Mouse (Mus musculus): ENCODE measurements around the gene Dram2.
"Not testable (repeated sequence)": the region's sequence is repeated elsewhere in the genome, so short reads cannot be mapped to it uniquely, and the experiment has no call there.

The Dram2 gene

GRCm38 (mm10) chr3:106547171-106547923 is at the start of gene Dram2, which contains the start of gene Cept1:
TSS of gene Dram2 (plus strand) at chr3:106547798.
TSS of gene Cept1 (minus strand) at chr3:106547802.
- peak; percentile 91 to 96 for DNase-seq (ENCODE audit: low spot score in 2 of 2)

DNA sequence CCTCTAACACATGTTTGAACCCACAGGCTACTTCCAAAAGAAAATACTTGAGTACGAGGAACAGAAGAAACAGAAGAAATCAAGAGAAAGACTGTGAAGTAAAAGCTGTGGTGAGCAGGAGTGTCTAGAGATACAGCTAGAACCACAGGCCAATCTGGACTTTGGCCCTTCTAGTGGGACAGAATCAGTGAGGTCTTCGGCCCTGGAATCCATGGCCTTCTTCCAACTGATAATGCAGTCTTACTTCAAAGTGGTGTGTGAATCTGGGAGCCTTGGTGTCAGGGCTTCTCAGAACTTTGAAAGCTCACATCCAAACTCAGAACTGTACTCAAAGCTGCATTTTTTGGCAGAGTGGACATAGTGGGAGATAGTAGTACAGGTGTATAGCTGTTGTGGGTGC is 47.1 kb upstream of the Dram2 start:
- no peak for DNase-seq (ENCODE audit: low spot score in 2 of 2)

DNA sequence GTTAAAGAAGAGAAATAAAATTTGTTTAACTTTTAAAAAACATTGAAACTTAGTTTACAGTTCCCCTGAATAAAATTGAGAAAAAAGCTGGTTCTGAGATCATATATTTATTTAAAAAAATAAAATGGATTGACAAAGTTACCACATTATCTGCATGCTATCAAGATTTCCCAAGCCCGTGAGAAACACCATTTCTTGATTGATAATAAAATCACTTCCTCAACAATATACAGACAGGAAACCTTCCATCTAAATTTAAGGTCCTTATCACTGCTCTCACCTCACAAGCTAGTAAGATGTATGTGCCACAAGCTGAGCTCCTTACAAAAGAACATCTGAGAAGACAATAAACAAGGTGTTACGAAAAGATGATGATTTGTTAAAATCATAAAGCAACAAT is 44.7 kb upstream of the Dram2 start:
- DNase-seq (ENCODE audit: low spot score in 2 of 2), result no peak

GRCm38 (mm10) chr3:106510669-106511068 is 36.9 kb upstream of the Dram2 start:
- no peak for DNase-seq (ENCODE audit: low spot score in 2 of 2)

GRCm38 (mm10) chr3:106515016-106515415 is 32.6 kb upstream of the Dram2 start:
- no peak for DNase-seq (ENCODE audit: low spot score in 2 of 2)

GRCm38 (mm10) chr3:106522730-106523129 is 24.9 kb upstream of the Dram2 start:
- no peak for DNase-seq (ENCODE audit: low spot score in 2 of 2)

- no peak for DNase-seq (ENCODE audit: low spot score in 2 of 2)
Measured at GRCm38 (mm10) chr3:106526411-106526810, 21.2 kb upstream of the Dram2 start.

GRCm38 (mm10) chr3:106528032-106528431 is 19.6 kb upstream of the Dram2 start:
- DNase-seq (ENCODE audit: low spot score in 2 of 2), result no peak

GRCm38 (mm10) chr3:106533277-106533676 is 14.3 kb upstream of the Dram2 start:
- no peak for DNase-seq (ENCODE audit: low spot score in 2 of 2)

GRCm38 (mm10) chr3:106544721-106545316 is 2.8 kb upstream of the Dram2 start:
- DNase-seq (ENCODE audit: low spot score in 2 of 2), result no peak

DNA sequence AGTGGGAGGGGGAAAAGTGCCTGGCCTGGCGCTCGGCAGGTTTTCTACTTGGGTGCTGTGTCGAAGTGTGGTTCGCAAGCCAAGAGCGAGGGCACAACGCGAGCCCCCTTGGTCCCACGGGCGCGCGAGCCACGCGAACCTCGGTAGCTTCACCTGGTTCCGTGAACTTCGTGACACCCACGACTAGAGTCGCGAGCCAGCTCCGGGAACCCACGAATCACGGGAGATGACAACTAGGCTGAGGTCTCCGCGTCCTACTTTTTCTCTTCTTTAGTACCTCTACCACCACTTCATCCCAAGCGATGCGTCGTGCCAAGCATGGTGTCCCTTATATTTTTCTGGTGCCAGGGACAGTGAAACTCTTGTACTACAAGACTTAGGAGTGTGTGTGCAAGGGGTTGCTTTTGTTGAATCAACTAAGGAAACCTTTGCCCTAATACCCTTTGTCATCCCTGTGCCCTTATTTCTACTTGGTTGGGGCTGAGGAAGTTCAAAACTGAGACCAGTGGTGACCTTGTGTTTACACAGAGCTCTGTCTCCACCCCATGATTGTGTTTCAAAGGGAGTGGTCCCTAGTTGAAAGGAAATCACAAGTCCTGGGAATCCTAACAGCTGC is 434 bp downstream of the Dram2 start:
- no peak for DNase-seq (ENCODE audit: low spot score in 2 of 2)

DNA sequence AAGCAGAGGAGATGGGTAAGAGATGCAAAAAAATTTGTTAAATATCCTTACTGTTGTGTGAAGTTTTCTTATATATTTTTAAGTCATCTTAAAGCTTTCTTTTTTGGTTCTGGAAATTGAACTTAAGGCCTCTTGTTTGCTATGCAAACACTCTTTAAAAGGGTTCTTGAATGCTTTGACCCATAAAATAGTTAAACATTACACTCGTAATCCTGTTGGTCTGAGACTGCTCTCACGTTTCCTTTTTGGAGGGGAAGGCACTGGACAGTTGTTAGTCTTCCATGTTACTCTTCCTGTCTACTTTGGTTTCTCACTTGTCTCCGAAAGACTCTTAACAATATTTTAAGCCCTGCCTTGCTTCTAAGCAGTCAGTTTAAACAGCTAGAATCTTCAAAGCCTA is 1.4 kb downstream of the Dram2 start:
- DNase-seq (ENCODE audit: low spot score in 2 of 2), result no peak

DNA sequence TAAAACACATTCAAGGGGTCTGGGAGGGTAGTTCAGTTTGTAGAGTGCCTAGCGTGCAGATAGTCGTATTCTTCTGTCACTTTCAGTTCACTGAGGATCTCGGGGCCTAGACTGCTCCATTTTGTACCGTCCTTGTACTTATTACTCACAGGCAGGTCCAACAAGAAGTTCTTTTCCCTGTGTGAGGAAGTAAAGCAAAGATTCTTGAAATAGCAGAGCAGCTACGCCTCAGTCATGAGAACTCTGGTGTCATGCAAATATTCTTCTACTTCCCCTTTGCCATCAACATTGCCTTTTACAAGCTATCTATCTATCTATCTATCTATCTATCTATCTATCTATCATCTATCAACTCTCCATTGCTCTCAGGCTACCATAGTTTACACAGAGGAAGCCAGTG is 5.8 kb downstream of the Dram2 start:
- no peak for DNase-seq (ENCODE audit: low spot score in 2 of 2)

GRCm38 (mm10) chr3:106555743-106556250 is 8.2 kb downstream of the Dram2 start:
- DNase-seq (ENCODE audit: low spot score in 2 of 2), result no peak

DNA sequence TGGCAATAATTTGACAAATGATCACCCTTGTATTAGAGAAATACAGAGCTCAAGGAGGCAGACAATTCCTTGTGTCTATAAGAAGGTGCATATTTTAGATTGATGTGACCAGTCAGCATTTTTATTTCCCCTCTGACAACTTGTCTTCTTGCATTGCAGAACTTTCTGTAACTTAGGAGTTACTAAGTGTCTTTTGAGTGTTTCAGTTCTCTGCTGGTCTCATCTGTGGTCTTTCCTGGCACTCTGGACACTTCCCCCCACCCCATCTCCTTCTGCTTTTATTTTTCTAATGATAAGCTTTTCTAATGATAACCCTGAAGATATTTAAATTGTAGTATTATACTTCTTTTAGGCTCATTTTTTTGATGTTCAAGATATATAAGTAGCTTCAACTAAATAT is 10.7 kb downstream of the Dram2 start:
- DNase-seq (ENCODE audit: low spot score in 2 of 2), result no peak

GRCm38 (mm10) chr3:106565876-106566275 is 18.3 kb downstream of the Dram2 start:
- no peak for DNase-seq (ENCODE audit: low spot score in 2 of 2)

- no peak for DNase-seq (ENCODE audit: low spot score in 2 of 2)
Measured at GRCm38 (mm10) chr3:106573191-106573590, 25.6 kb downstream of the Dram2 start.

DNA sequence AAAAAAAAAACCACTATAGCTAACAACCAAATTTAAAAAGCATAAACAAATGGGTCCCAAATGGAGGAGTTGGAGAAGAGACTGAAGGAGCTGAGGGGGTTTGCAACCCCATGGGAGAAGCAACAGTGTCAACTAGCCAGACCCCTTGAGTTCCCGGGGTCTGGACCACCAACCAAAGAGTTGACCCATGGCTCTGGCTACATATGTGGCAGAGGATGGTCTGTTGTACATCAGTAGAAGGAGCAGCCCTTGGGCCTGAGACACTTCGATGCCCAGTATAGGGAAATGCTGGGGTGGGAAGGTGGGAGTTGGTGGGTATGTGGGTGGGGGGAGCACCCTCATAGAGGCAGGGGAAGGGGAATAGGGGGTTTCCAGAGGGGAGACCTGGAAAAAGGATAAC is 31.7 kb downstream of the Dram2 start:
- DNase-seq (ENCODE audit: low spot score in 2 of 2), result no peak

DNA sequence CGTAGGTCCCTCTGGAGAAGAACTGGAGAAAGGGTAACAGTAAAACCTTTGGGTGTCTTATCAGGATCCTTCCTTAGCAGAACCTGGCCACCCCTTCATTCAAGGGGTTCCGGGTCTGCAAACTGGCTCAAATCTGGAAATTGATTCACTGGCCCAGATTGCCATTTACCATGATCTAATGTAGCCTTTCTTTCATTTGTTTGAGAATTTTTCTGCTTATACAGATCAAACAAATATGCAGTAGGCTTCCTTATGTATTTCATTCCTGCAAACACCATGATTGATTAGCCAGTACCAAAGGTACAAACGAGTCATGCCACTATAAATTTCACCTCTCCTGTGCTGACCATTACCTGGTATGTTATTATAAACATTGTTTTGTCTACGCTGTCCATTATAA is 46.0 kb downstream of the Dram2 start:
- not testable (repeated sequence) for DNase-seq (ENCODE audit: low spot score in 2 of 2)

DNA sequence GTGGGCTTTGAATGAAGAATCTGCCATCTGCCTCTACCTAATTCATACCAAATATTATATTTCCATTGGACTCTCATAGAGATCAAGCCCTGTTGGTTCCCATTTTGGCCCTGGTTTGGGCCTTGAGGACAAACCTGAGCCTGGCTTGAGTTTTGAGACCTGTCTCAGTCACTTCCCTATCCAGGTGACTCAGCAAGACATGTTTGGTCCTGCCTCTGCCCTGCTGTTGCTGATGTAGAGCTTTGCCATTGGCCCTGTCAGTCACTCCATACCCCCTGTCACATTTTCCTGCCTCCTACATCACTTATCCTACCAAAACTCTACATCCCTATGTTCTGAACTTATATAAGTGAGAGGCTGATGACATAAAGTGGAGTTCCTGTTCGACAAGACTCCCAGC is 70.5 kb downstream of the Dram2 start:
- DNase-seq (ENCODE audit: low spot score in 2 of 2), result no peak

Data from spleen, postnatal 10 days (tissue).